Mouse (Mus musculus) midbrain, postnatal 0 days (tissue): ENCODE measurements around the gene Skint5. TPM values are rescaled to one million over a fixed set of nuclear protein-coding genes. Genes with fewer than 3 reads are reported as not detected.
"Not testable (repeated sequence)": the region's sequence is repeated elsewhere in the genome, so short reads cannot be mapped to it uniquely, and the experiment has no call there.

Experiments used
- ATAC-seq: fragments of 200-750 bp; cut with Nextera tagmentation; 2 replicates; pipeline ENCODE4 v1.8.0; 2017; ENCODE audit warnings: moderate number of reproducible peaks, mild to moderate bottlenecking, moderate TSS enrichment, moderate library complexity; ENCODE audit not compliant: low FRiP score
- DNase-seq: peaks from one replicate; pipeline ENCODE4 v3.0.0-alpha.2; 2015; ENCODE audit warnings: low spot score
- H3K27ac ChIP-seq: fragments of 300-500 bp; sonication (generic); 2 replicates; pipeline ENCODE4 v1.5.1; 2014; ENCODE audit warnings: low read depth, mild to moderate bottlenecking, low read length, mixed read lengths
- H3K27me3 ChIP-seq: fragments of 300-500 bp; sonication (generic); 2 replicates; pipeline ENCODE4 v1.6.1; 2014; ENCODE audit warnings: low read length, control low read depth, mixed read lengths; ENCODE audit not compliant: insufficient read depth
- H3K36me3 ChIP-seq: fragments of 300-500 bp; sonication (generic); 2 replicates; pipeline ENCODE4 v1.6.1; 2014; ENCODE audit warnings: low read length, control low read depth, mixed read lengths; ENCODE audit not compliant: insufficient read depth
- H3K4me1 ChIP-seq: fragments of 300-500 bp; sonication (generic); 2 replicates; pipeline ENCODE4 v1.6.1; 2014; ENCODE audit warnings: mild to moderate bottlenecking, control low read depth, antibody characterized with exemption, low read length, mixed read lengths; ENCODE audit not compliant: insufficient read depth
- H3K4me2 ChIP-seq: fragments of 300-500 bp; sonication (generic); 2 replicates; pipeline ENCODE4 v1.6.1; 2014; ENCODE audit warnings: low read depth, mild to moderate bottlenecking, low read length, mixed read lengths; ENCODE audit not compliant: poor library complexity, severe bottlenecking
- H3K4me3 ChIP-seq: fragments of 300-500 bp; sonication (generic); 2 replicates; pipeline ENCODE4 v1.5.1; 2014; ENCODE audit warnings: low read depth, mild to moderate bottlenecking, low read length, moderate library complexity
- H3K9ac ChIP-seq: fragments of 300-500 bp; sonication (generic); replicated peaks from 2 replicates; pipeline ENCODE4 v1.6.1; 2014; ENCODE audit warnings: mild to moderate bottlenecking, low read length, moderate library complexity, mixed read lengths; ENCODE audit not compliant: poor library complexity, severe bottlenecking
- H3K9me3 ChIP-seq: fragments of 300-500 bp; sonication (generic); 2 replicates; pipeline ENCODE4 v1.6.1; 2016; ENCODE audit warnings: low read length, control low read depth
- CTCF ChIP-seq: IDR thresholded peaks from 2 replicates; pipeline ENCODE4 v1.5.1; 2016; ENCODE audit warnings: antibody characterized with exemption, mild to moderate bottlenecking
- WGBS: fragments of 180-500 bp; shearing (Covaris S2); extraction: QIAGEN DNeasy Blood & Tissue Kit; methylation state at CpG from one replicate; pipeline ENCODE4 v1.1.7; 2014; 5-methylcytosine and 5-hydroxymethylcytosine counted together
- polyA plus RNA-seq: library from polyadenylated mRNA; unstranded; fragments of >200 nt; fragmentation: Nextera tagmentation; extraction: Ambion mirVana; gene quantifications from 2 replicates; pipeline ENCODE4 v1.2.1, GENCODE M21; 2015
- total RNA-seq: library from RNA; depleted of rRNA; stranded (reverse); fragments of >200 nt; gene quantifications from 2 replicates; pipeline ENCODE4 v1.2.3, GENCODE M21; 2014; rRNA removed

Gene Skint5
- total RNA-seq (not detected in 2 replicates), polyA plus RNA-seq (not detected in 2 replicates)

DNA sequence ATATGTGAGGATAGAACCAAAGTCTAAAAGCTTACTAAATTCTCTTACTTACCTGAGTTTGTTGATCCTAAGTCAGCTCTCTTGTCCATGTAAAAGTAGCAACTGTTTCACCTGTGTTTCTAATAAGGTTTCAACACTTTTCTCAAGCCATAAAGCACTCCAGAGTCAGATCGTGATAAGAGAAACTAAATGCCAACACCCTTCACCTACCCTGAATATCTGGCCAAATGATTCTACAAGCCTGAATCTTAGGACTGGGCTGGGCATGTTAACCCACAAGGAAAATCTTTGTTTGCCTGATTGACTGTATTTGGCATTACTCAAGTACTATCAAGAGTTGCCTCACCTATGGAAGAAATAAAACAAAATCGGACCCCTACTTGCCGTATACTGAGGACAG, at the start of gene Skint5:
Gene Skint5, minus strand, starts transcription at position 101 of the 400 bp plus-strand sequence.
- no peak for TF ChIP-seq CTCF
- Histone ChIP-seq H3K36me3 (no peaks in the 10 kb centered on the region), H3K27ac (no peak within 1 kb of the TSS), H3K9me3 (peaks cover 14% of the 10 kb centered on the region; the same call in 1 of the 2 replicates), H3K4me2 (no peak within 1 kb of the TSS), H3K9ac (no peak within 1 kb of the TSS), H3K4me3 (no peak within 1 kb of the TSS), H3K27me3 (no peaks in the 10 kb centered on the region), H3K4me1 (no peaks in the 10 kb centered on the region)
- DNase-seq (no peak), ATAC-seq (no peak)
- 94% methylated on average over 3 of the region's 3 CpGs for WGBS

DNA sequence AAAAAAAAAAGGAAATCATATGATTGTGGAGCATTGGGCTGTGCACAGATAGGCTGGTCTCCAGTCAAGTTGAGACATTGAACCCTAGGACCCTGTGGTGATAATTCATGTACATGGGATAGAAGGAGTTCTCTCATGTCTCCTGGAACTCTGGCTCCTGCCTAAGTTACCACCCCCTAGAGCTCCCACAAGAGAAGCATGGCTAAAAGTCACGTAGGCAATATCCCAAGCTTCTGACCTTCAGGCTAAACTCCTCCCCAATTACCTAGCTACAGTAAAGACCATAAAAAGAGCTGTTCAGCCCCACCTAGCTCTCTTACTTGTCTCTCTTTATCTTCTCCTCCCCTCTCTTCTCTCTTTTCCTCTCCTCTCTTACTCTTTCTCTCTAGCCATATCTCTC, 42.0 kb downstream of the Skint5 start:
- Histone ChIP-seq H3K36me3 (no peaks in the 10 kb centered on the region), H3K27ac (no peak overlapping the region), H3K27me3 (no peaks in the 10 kb centered on the region), H3K4me3 (no peak overlapping the region), H3K9ac (no peak overlapping the region), H3K4me1 (no peaks in the 10 kb centered on the region), H3K4me2 (no peak overlapping the region), H3K9me3 (peaks cover 19% of the 10 kb centered on the region)
- 50% methylated on average over 1 of the region's 1 CpGs for WGBS
- ATAC-seq: no peak
- DNase-seq: no peak
- no peak for TF ChIP-seq CTCF

DNA sequence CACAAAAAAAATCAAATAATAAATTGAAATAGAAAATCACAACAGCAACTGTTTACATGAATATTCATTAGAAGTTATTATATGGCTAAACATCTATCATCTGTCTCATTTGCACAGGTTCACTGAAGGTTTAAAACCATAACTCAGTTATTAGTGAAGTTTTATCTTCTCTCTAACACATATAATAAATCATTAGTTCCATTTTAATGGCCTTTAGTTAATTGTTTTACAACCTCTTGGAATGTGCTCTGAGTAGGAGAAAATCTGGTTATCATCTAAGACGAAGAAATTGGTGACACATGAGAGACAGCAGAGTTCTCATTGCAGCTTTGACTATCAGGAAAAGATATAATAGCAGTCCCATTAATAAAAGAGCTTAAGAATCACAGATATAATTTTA, 235.1 kb downstream of the Skint5 start:
- Histone ChIP-seq H3K4me2 (no peak overlapping the region), H3K4me1 (no peaks in the 10 kb centered on the region), H3K27ac (no peak overlapping the region), H3K9me3 (peaks cover 4% of the 10 kb centered on the region; the same call in 1 of the 2 replicates), H3K9ac (no peak overlapping the region), H3K36me3 (no peaks in the 10 kb centered on the region), H3K4me3 (no peak overlapping the region), H3K27me3 (no peaks in the 10 kb centered on the region)
- WGBS: 57% methylated on average over 1 of the region's 1 CpGs
- DNase-seq (no peak), ATAC-seq (no peak)
- no peak for TF ChIP-seq CTCF

DNA sequence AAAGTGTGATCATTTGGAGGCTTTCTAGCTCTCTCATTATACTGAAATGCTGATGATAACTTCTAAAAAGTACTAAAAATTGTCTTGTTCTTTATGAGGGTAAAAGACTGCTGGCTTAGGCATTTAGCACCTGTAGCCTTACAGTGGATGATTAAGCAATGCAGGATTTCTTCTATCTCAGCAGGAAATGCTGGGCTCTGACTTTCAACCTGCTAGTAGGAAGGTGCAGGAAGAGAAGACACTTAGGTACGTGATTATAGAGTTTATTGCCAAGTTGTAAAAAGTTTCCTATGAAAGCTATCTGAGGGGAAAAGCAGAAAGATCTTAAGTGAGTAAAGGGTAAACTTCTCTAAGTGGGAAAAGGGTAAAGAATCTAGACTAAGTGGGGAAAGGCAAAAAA, 235.6 kb downstream of the Skint5 start:
- H3K36me3 ChIP-seq: no peaks in the 10 kb centered on the region
- no peak overlapping the region for H3K9ac ChIP-seq
- 54% methylated on average over 1 of the region's 1 CpGs for WGBS
- H3K9me3 ChIP-seq: peaks cover 8% of the 10 kb centered on the region; the same call in 1 of the 2 replicates
- no peaks in the 10 kb centered on the region for H3K4me1 ChIP-seq
- no peaks in the 10 kb centered on the region for H3K27me3 ChIP-seq
- no peak overlapping the region for H3K4me3 ChIP-seq
- no peak for TF ChIP-seq CTCF
- no peak overlapping the region for H3K27ac ChIP-seq
- H3K4me2 ChIP-seq: no peak overlapping the region
- DNase-seq (no peak), ATAC-seq (no peak)

DNA sequence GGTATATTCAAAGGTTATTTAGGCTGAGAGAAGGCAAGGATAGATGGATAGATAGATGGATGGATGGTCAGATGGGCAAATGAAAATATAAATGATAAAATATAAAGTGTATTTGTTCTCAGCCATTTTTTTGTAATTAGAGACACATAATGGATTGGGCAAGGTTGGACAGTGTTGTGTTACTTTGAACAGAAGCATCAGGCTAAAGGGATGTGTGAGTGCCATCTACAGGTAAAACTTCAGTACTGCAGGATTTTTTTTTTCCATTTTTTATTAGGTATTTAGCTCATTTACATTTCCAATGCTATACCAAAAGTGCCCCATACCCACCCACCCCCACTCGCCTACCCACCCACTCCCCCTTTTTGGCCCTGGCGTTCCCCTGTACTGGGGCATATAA, 551.1 kb downstream of the Skint5 start:
- not testable (repeated sequence) for H3K36me3 ChIP-seq, DNase-seq, H3K27me3 ChIP-seq, H3K27ac ChIP-seq, ATAC-seq, H3K9ac ChIP-seq, H3K4me1 ChIP-seq, H3K4me3 ChIP-seq, H3K4me2 ChIP-seq
- WGBS: 65% methylated on average over 2 of the region's 2 CpGs
- peaks cover 26% of the 10 kb centered on the region for H3K9me3 ChIP-seq

Other genes with a start within 250 kb of the Skint5 start
- gene Skint11, start 163.9 kb upstream of the Skint5 start, total RNA-seq: not detected in 2 replicates
- gene Skint11, start 163.9 kb upstream of the Skint5 start, polyA plus RNA-seq: not detected in 2 replicates